Mouse (Mus musculus) cerebellum, postnatal 4 days (tissue): ENCODE data around the gene Uqcr10.

Experiments used
- DNase-seq, 2 experiments: peaks; one replicate each; pipeline ENCODE4 v3.0.0; 2022; ENCODE audit warnings: low spot score in 2 of 2, mixed read lengths in 1 of 2

The Uqcr10 gene

GRCm38 (mm10) chr11:4704072-4704964, at the start of gene Uqcr10, which contains the start of gene Zmat5:
Gene Uqcr10, minus strand, starts transcription at chr11:4704342.
Gene Zmat5, plus strand, starts transcription at chr11:4704678.
- peak; percentile 78 to 88 for DNase-seq

- DNase-seq: no peak
Observed at GRCm38 (mm10) chr11:4752836-4753235, 48.7 kb upstream of the Uqcr10 start.

- DNase-seq: no peak
Observed at GRCm38 (mm10) chr11:4750263-4750662, 46.1 kb upstream of the Uqcr10 start.

- DNase-seq: no peak
Observed at GRCm38 (mm10) chr11:4747285-4747684, 43.1 kb upstream of the Uqcr10 start.

GRCm38 (mm10) chr11:4746733-4747132, 42.6 kb upstream of the Uqcr10 start, which contains the start of gene Cabp7:
Gene Cabp7, minus strand, starts transcription at chr11:4746778.
- DNase-seq: no peak

- DNase-seq: no peak
Observed at GRCm38 (mm10) chr11:4745969-4746368, 41.8 kb upstream of the Uqcr10 start.

GRCm38 (mm10) chr11:4744691-4745090, 40.5 kb upstream of the Uqcr10 start:
- no peak for DNase-seq

GRCm38 (mm10) chr11:4740785-4741184, 36.6 kb upstream of the Uqcr10 start:
- DNase-seq: no peak

- DNase-seq: no peak
Observed at GRCm38 (mm10) chr11:4738719-4739118, 34.6 kb upstream of the Uqcr10 start.

GRCm38 (mm10) chr11:4737682-4738081, 33.5 kb upstream of the Uqcr10 start:
- peak in 1 of 2 experiments; percentile 64 for DNase-seq

- DNase-seq: no peak
Observed at GRCm38 (mm10) chr11:4736355-4736754, 32.2 kb upstream of the Uqcr10 start.

GRCm38 (mm10) chr11:4734179-4734578, 30.0 kb upstream of the Uqcr10 start:
- DNase-seq: no peak

- no peak for DNase-seq
Observed at GRCm38 (mm10) chr11:4731781-4732180, 27.6 kb upstream of the Uqcr10 start.

- no peak for DNase-seq
Observed at GRCm38 (mm10) chr11:4730913-4731312, 26.8 kb upstream of the Uqcr10 start.

GRCm38 (mm10) chr11:4730096-4730495, 26.0 kb upstream of the Uqcr10 start:
- no peak for DNase-seq

- no peak for DNase-seq
Observed at GRCm38 (mm10) chr11:4729603-4730002, 25.5 kb upstream of the Uqcr10 start.

- no peak for DNase-seq
Observed at GRCm38 (mm10) chr11:4721728-4722127, 17.6 kb upstream of the Uqcr10 start.

GRCm38 (mm10) chr11:4720900-4721580, 16.9 kb upstream of the Uqcr10 start:
- no peak for DNase-seq

- DNase-seq: no peak
Observed at GRCm38 (mm10) chr11:4720393-4720792, 16.3 kb upstream of the Uqcr10 start.

GRCm38 (mm10) chr11:4719961-4720360, 15.8 kb upstream of the Uqcr10 start:
- no peak for DNase-seq

- no peak for DNase-seq
Observed at GRCm38 (mm10) chr11:4718548-4718947, 14.4 kb upstream of the Uqcr10 start.

GRCm38 (mm10) chr11:4716530-4717236, 12.5 kb upstream of the Uqcr10 start:
- DNase-seq: no peak
